Mouse (Mus musculus): ENCODE data around the gene Snx11. TPM values are rescaled to one million over a fixed set of nuclear protein-coding genes. Genes with fewer than 3 reads are reported as not detected.

Snx11 gene
- total RNA-seq, 1 experiment from 2014 or later: 14.8 TPM

- ATAC-seq (replicated peaks; ENCODE audit: low read depth, poor library complexity, severe bottlenecking): no peak
Observed at GRCm38 (mm10) chr11:96764511-96765350, 12.6 kb downstream of the Snx11 start.

GRCm38 (mm10) chr11:96762742-96763470 lies 14.5 kb downstream of the Snx11 start:
- no peak for ATAC-seq (replicated peaks; ENCODE audit: low read depth, poor library complexity, severe bottlenecking)

DNA sequence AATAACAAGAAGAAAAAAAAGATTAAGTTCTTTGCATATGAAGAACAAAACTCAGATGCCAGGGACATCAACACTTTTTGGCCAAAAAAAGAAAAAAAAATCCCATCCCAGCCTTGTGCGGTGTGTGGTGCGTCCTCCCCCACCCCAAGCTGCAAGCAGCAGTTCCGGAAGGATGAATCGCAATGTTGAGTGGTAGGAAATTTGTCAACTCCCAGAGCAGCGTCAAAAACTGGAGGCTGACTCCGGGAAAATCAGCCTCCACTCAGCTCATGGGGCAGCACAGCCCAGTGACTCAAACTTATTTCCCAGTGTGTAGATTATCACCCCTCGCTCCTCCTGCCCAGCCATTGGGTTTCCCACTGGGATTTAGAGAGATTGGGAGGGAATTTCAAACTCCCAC lies 15.4 kb downstream of the Snx11 start:
- no peak for ATAC-seq (replicated peaks; ENCODE audit: low read depth, poor library complexity, severe bottlenecking)

GRCm38 (mm10) chr11:96760042-96760441 lies 17.3 kb downstream of the Snx11 start:
- peak; percentile 86 for ATAC-seq (replicated peaks; ENCODE audit: low read depth, poor library complexity, severe bottlenecking)

DNA sequence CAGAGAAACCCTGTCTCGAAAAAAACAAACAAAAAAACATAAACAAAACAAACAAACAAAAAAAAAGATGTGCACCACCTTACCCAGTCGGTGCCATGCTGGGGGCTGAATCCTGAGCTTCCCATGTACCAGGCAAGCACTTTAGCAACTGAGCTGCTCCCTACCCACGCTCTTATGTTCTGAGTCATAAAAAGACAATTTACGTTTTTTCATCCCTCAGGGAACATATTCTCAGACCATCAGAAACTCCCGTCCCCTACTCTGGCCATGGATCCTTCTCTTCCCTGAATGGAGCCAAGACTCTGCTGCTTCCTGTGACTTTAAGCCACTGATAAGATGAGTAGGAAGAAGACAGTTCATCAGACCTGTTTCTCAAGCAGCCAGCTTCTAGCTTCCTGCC lies 19.0 kb downstream of the Snx11 start:
- ATAC-seq (replicated peaks; ENCODE audit: low read depth, poor library complexity, severe bottlenecking): no peak

DNA sequence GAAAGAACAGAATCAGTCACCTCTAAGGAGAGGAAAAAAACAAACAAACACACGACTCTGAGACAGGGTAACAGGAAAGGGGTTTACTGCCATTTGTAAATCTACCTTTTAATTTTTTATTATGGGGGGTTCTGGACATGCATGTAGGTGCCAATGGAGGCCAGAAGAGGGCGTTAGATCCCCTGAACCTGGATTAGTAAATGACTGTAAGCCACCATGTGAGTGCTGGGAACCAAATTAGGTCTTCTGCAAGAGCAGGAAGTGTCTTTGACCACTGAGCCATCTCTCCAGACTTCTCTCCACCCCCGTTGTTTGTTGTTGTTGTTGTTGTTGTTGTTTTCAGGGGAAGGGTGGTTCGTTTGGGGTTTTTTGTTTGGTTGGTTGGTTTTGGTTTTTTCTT lies 19.9 kb downstream of the Snx11 start:
- no peak for ATAC-seq (replicated peaks; ENCODE audit: low read depth, poor library complexity, severe bottlenecking)

GRCm38 (mm10) chr11:96755298-96755697 lies 22.1 kb downstream of the Snx11 start:
- ATAC-seq (replicated peaks; ENCODE audit: low read depth, poor library complexity, severe bottlenecking): no peak

DNA sequence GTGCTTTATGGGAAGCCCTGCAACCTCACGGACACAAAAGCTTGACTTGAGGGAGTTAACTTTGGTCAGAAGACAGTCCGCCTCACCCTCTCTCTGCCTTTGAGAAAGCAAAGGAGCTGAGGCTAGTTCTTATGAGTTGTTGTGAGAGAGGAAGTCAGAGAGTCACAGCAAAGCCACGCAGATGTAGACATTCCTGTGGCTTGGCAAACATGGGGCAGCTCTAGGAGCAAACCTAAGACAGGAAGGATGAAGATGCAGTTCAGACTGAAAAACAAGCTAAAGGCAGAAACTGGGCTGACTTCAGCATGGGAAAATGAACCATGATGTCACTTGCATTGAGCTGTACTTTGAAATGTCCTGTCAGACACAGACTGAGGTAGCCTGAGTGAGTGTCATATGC lies 29.8 kb downstream of the Snx11 start:
- ATAC-seq (replicated peaks; ENCODE audit: low read depth, poor library complexity, severe bottlenecking): no peak

- ATAC-seq (replicated peaks; ENCODE audit: low read depth, poor library complexity, severe bottlenecking): no peak
Observed at GRCm38 (mm10) chr11:96746648-96747047, 30.7 kb downstream of the Snx11 start.

- no peak for ATAC-seq (replicated peaks; ENCODE audit: low read depth, poor library complexity, severe bottlenecking)
Observed at GRCm38 (mm10) chr11:96743891-96744290, 33.5 kb downstream of the Snx11 start.

GRCm38 (mm10) chr11:96743000-96743399 lies 34.4 kb downstream of the Snx11 start:
- ATAC-seq (replicated peaks; ENCODE audit: low read depth, poor library complexity, severe bottlenecking): no peak

DNA sequence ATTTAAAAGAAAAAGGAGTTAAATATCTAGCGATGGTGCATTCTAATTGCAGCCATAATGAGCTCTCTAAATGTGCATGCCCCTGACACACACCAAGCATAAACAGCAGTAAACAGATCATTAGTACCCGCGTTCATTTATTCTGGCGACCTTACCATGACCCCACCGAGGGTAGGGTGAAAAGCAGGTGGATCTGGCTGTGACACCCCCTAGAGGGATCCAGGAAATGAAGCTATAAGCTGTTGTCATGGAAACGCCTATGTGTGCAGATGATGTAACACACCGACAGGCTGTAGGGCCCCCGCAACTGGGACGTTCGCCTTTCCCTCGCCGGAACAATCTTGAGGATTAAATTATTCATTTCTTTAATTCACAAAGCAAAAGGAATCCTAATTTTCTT lies 35.4 kb downstream of the Snx11 start:
- no peak for ATAC-seq (replicated peaks; ENCODE audit: low read depth, poor library complexity, severe bottlenecking)

DNA sequence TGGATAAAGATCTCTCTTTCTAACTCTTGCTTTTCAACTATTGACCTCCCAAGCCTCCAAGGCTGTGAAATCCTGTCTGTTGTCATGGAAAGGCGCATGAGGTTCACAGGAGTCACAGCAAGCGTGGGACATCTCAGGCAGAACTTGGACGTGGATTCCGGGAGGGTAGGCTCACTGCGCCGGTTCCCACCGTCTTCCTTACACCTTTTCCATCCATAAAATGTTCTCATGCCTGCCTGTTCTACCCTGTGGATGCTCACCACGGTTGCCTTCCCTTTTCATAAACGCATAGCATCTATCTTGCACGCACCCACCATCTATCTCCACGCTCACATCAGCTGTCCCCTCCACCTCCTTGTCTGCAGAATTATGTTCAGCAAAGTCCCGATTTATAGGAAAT lies 36.6 kb downstream of the Snx11 start:
- ATAC-seq (replicated peaks; ENCODE audit: low read depth, poor library complexity, severe bottlenecking): no peak

DNA sequence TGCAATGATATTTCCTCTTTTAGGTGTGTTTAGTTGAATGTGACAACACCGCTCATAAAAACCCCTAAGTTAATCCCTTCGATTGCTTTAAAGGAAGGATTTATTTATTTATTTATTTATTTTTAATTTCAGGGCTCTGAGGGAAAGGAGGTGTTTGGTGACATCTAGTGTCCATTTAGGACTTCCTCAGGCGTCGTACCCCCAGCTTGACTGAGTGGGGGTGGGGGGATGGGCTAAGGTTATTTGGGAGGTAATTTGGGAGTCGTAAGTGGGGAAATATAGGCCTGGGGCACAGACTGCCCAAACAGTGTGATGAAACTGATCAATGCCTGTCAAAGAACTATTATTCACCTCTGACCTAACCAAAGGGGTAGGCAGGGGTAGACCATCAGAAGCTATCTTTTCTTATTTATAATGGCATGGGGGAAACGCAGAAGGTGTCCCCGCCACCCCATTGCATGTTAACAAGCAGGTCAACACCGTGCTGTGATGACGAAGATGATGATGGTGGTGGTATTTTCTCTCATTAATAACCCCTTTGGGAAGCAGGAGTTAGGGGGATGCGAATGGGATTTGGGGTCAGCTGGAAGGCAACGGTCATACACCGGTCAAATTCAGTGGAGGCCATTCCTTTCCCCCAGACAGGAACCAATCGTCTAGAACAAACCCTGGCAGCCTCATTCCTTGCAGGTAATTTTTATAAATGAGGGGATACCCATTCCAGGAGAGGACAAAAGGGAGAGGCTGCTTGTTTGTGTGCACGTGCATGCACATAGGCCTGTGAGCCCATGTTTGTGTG lies 39.5 kb downstream of the Snx11 start:
- no peak for ATAC-seq (replicated peaks; ENCODE audit: low read depth, poor library complexity, severe bottlenecking)

GRCm38 (mm10) chr11:96736361-96736760 lies 41.0 kb downstream of the Snx11 start:
- no peak for ATAC-seq (replicated peaks; ENCODE audit: low read depth, poor library complexity, severe bottlenecking)

DNA sequence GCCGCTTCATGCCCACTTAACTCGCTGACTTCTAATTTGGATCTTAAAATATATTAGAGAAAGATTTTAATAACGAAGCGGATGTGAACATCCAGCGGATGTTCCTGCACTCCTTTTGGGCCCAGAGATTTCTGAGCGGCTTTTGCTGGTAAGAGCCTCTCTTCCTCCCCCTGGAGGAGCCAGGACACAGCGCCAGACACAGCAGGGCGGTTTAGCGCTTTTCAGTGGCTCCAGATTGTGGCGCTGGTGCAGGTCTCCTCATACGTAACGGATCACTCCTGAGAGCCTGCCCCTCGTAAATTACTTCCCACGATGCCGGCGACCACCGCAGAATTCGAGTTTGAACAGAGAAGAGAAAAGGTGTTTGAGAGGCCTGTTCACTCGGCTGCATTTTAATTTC lies 41.5 kb downstream of the Snx11 start:
- ATAC-seq (replicated peaks; ENCODE audit: low read depth, poor library complexity, severe bottlenecking): peak; percentile 82; the same call in 1 of the 2 replicates

GRCm38 (mm10) chr11:96732657-96733056 lies 44.7 kb downstream of the Snx11 start:
- no peak for ATAC-seq (replicated peaks; ENCODE audit: low read depth, poor library complexity, severe bottlenecking)

- ATAC-seq (replicated peaks; ENCODE audit: low read depth, poor library complexity, severe bottlenecking): no peak
Observed at GRCm38 (mm10) chr11:96730327-96730726, 47.0 kb downstream of the Snx11 start.

DNA sequence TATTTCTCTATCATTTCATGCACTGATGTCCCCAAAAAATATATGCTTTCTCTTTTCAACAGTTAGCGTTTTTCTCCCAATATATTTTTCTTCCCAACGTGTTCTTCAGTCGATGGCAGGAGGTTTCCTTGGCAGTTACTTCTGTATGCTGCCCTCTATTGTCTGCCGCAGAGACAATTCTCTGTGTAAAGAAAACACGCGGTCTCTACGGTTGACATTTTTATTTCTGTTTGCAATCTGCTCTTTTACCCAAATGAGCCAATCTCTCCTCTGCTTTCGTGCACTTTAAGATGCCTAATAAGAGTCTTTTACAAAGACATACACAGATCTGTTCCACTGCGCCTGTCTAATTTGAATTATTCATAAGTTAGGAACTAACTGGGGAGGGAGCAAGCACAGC lies 47.9 kb downstream of the Snx11 start:
- ATAC-seq (replicated peaks; ENCODE audit: low read depth, poor library complexity, severe bottlenecking): no peak

DNA sequence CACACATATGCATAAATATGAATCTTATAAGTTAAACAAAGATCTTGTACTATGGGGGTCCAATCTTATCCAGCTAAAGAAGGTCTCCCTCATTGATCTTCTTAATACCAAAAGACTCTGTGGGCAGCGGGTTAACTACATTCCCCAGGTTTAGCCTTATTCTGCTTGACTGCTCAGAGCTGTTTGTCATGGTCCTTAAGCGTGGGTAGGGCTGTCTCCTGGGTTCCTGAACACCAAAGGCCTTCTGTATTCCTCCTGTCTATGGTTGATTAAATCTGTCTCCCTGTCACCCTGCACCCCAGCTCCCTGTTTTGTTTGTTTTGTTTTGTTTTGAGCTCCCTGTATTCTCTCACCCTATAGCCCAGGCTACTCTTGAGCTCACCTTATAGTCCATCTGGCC lies 48.8 kb downstream of the Snx11 start:
- ATAC-seq (replicated peaks; ENCODE audit: low read depth, poor library complexity, severe bottlenecking): no peak

DNA sequence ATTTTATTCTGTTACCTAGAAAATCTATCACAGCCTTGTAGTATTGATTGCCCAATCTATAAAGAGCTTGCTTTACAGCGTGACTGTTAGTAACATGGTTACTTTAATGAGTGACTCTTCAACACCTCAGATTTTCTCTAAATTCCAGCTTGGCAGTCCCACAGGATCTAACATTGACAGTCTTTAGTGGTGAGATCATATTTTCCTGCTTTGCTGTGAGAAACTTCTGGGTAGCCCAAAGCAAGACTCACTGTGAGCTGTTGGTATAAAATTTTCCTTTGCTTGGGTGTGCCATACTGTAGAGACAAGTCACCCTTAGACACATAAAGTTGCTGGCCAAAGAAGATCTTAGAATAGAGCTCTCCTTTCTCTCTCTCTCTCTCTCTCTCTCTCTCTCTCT lies 51.5 kb downstream of the Snx11 start:
- ATAC-seq (replicated peaks; ENCODE audit: low read depth, poor library complexity, severe bottlenecking): no peak

Measured in common myeloid progenitor, adult 5-6 weeks (primary cell).